Mouse (Mus musculus) limb, embryonic 12.5 days (tissue): Measurements from ENCODE around the gene Nedd9. TPM values are rescaled to one million over a fixed set of nuclear protein-coding genes. Genes with fewer than 3 reads are reported as not detected.

Experiments
- ATAC-seq: fragments of 200-750 bp; cut with Nextera tagmentation; 2 replicates; pipeline ENCODE4 v1.8.0; 2017; ENCODE audit warnings: low read depth, moderate TSS enrichment; ENCODE audit not compliant: insufficient number of reproducible peaks, insufficient read depth, low FRiP score, low TSS enrichment
- H3K27ac ChIP-seq: fragments of 300-500 bp; sonication (generic); 2 replicates; pipeline ENCODE4 v1.5.1; 2016; ENCODE audit warnings: mild to moderate bottlenecking, moderate library complexity
- H3K27me3 ChIP-seq: fragments of 300-500 bp; sonication (generic); 2 replicates; pipeline ENCODE4 v1.6.1; 2016; ENCODE audit warnings: mild to moderate bottlenecking, moderate library complexity
- H3K36me3 ChIP-seq: fragments of 300-500 bp; sonication (generic); 2 replicates; pipeline ENCODE4 v1.6.1; 2016; ENCODE audit warnings: mild to moderate bottlenecking, moderate library complexity
- H3K4me1 ChIP-seq: fragments of 300-500 bp; sonication (generic); replicated peaks from 2 replicates; pipeline ENCODE4 v1.6.1; 2016
- H3K4me2 ChIP-seq: fragments of 300-500 bp; sonication (generic); 2 replicates; pipeline ENCODE4 v1.6.1; 2016; ENCODE audit warnings: mild to moderate bottlenecking, moderate library complexity
- H3K4me3 ChIP-seq: fragments of 300-500 bp; sonication (generic); replicated peaks from 2 replicates; pipeline ENCODE4 v1.5.1; 2016; ENCODE audit warnings: mild to moderate bottlenecking
- H3K9ac ChIP-seq: fragments of 300-500 bp; sonication (generic); replicated peaks from 2 replicates; pipeline ENCODE4 v1.6.1; 2016; ENCODE audit warnings: mild to moderate bottlenecking, moderate library complexity
- H3K9me3 ChIP-seq: fragments of 300-500 bp; sonication (generic); 2 replicates; pipeline ENCODE4 v1.6.1; 2016; ENCODE audit warnings: mild to moderate bottlenecking, moderate library complexity
- WGBS: fragments of 180-500 bp; shearing (Covaris S2); methylation state at CpG from one replicate; pipeline ENCODE4 v1.1.7; 2016; 5-methylcytosine and 5-hydroxymethylcytosine counted together
- polyA plus RNA-seq: library from polyadenylated mRNA; unstranded; fragments of >200 nt; fragmentation: Nextera tagmentation; extraction: Ambion mirVana; gene quantifications from 2 replicates; pipeline ENCODE4 v1.2.1, GENCODE M21; 2016

Gene Nedd9
- polyA plus RNA-seq, 1 experiment from 2014 or later, result 13.8 TPM

GRCm38 (mm10) chr13:41491522-41491921 lies 4.4 kb upstream of the Nedd9 start:
- no peak overlapping the region for H3K9ac ChIP-seq
- H3K4me3 ChIP-seq, result no peak overlapping the region
- no peaks in the 10 kb centered on the region; the same call in 1 of the 2 replicates for H3K27me3 ChIP-seq
- no peaks in the 10 kb centered on the region for H3K9me3 ChIP-seq
- H3K27ac ChIP-seq, result no peak overlapping the region
- peaks cover 5% of the 10 kb centered on the region; the same call in 1 of the 2 replicates for H3K4me1 ChIP-seq
- H3K36me3 ChIP-seq, result no peaks in the 10 kb centered on the region
- no peak overlapping the region for H3K4me2 ChIP-seq
- WGBS, result 77% methylated on average over 7 of the region's 7 CpGs
- no peak for ATAC-seq

GRCm38 (mm10) chr13:41490282-41490681 lies 3.1 kb upstream of the Nedd9 start:
- Histone ChIP-seq H3K9me3 (no peaks in the 10 kb centered on the region), H3K27me3 (no peaks in the 10 kb centered on the region; the same call in 1 of the 2 replicates), H3K9ac (no peak overlapping the region), H3K36me3 (no peaks in the 10 kb centered on the region), H3K4me2 (no peak overlapping the region), H3K27ac (no peak overlapping the region), H3K4me1 (peaks cover 5% of the 10 kb centered on the region; the same call in 1 of the 2 replicates), H3K4me3 (no peak overlapping the region)
- WGBS, result 29% methylated on average over 8 of the region's 8 CpGs
- no peak for ATAC-seq

DNA sequence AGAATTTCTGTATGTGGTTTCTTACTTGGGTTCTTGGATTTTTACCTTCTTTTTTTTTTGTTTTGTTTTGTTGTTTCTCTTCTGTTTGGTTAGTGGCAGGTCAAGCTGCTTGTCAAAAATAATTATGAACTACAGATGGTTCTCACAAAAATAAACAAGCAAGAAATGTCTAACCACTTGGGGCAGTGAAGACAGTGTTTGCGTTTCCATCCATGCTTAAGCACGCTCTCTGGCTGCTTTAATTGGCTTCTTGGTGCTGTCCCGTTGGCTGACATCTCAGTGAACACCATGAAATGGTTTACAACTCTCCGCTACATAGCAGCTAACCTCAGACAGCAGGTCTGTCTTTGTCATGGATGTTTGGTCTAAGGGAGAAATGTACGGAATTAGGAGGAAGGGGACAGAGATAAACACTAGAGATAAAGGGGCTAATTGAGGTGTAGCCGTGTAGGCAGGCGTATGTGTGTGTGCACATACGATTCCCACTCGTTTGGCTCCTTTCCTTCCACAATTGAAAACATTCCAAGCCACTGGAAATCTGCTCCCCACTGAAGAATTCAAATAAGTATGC lies 2.6 kb upstream of the Nedd9 start:
- Histone ChIP-seq H3K36me3 (no peaks in the 10 kb centered on the region), H3K27me3 (no peaks in the 10 kb centered on the region; the same call in 1 of the 2 replicates), H3K9ac (no peak overlapping the region), H3K4me3 (no peak overlapping the region), H3K27ac (no peak overlapping the region), H3K4me1 (peaks cover 5% of the 10 kb centered on the region; the same call in 1 of the 2 replicates), H3K9me3 (no peaks in the 10 kb centered on the region), H3K4me2 (no peak overlapping the region)
- WGBS, result 32% methylated on average over 9 of the region's 9 CpGs
- ATAC-seq, result no peak

DNA sequence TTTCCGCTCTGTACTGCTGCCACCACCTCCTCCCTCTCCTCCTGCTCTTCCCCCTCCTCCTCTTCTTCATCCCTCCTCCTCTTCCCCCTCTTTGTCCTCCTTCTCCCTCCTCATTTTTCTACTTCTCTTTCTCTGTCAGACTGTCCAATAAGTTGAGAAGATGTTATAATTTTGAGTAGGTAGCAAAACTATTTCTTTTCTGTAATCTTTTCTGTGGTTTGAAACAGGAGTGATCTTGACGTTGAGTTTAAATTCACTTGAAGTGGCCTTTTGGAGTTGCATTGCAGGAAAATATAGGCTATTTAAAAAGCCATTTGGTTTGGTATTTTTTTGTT lies 214 bp upstream of the Nedd9 start:
- peaks cover 5% of the 10 kb centered on the region; the same call in 1 of the 2 replicates for H3K4me1 ChIP-seq
- no peak overlapping the region for H3K9ac ChIP-seq
- 89% methylated on average over 2 of the region's 2 CpGs for WGBS
- no peaks in the 10 kb centered on the region for H3K9me3 ChIP-seq
- ATAC-seq, result no peak
- no peaks in the 10 kb centered on the region for H3K36me3 ChIP-seq
- H3K4me3 ChIP-seq, result no peak overlapping the region
- H3K27ac ChIP-seq, result no peak overlapping the region
- no peak overlapping the region for H3K4me2 ChIP-seq
- H3K27me3 ChIP-seq, result no peaks in the 10 kb centered on the region; the same call in 1 of the 2 replicates

DNA sequence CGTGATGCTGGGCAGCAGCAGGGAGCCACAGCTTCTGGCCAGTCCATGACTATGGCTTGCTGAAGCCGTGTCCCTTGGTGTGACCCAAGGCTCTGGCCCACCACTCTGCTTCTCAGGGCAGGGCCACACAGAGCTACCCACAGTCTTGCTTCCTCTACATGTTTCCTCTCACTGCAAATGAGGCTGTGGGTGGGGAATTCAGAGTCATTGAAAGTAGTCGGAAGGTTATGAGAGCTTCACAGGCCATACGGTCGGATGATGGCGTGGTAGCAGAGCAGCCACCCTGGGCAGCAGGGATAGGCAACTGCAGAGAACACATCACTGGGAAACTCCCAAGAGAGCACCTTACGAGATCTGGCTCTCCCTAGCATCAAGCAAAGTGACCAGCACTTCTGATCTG lies 3.2 kb downstream of the Nedd9 start:
- H3K36me3 ChIP-seq, result no peaks in the 10 kb centered on the region
- WGBS, result 92% methylated on average over 7 of the region's 7 CpGs
- no peak for ATAC-seq
- no peak overlapping the region for H3K4me2 ChIP-seq
- no peaks in the 10 kb centered on the region for H3K27me3 ChIP-seq
- H3K4me3 ChIP-seq, result no peak overlapping the region
- H3K9me3 ChIP-seq, result no peaks in the 10 kb centered on the region
- H3K4me1 ChIP-seq, result peaks cover 3% of the 10 kb centered on the region
- no peak overlapping the region for H3K9ac ChIP-seq
- no peak overlapping the region for H3K27ac ChIP-seq

DNA sequence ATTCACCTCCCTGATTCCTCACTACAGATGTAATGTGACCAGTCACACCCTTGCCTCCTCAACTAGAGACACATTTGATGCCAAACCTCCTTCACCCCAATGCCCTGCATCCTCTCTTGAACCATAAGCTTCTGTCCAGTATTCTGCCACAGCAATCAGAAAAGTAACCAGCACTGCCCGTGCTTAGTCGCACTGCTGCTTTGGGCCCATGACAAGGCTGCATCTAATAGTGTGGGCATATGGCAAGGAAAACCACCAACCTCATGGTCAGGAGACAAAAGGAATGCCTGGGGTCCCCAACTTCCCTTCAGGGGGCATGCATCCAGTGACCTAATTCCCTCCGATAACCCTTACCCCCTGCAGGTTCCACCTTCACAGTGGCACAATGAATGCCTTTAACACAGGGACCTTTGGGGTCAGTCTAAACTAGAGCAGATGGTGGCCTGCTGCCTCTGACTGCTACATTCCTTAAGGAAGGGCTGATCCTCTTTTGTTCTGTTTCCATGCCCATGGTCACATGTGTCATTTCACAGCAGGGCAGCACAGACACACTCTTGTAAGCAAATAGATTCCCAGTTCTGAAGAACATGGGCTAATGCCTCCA lies 4.7 kb downstream of the Nedd9 start:
- H3K9me3 ChIP-seq, result no peaks in the 10 kb centered on the region
- peaks cover 5% of the 10 kb centered on the region for H3K4me1 ChIP-seq
- no peak overlapping the region for H3K27ac ChIP-seq
- H3K9ac ChIP-seq, result no peak overlapping the region
- H3K4me3 ChIP-seq, result no peak overlapping the region
- no peaks in the 10 kb centered on the region for H3K27me3 ChIP-seq
- no peak for ATAC-seq
- WGBS, result 66% methylated on average over 3 of the region's 3 CpGs
- no peaks in the 10 kb centered on the region for H3K36me3 ChIP-seq
- H3K4me2 ChIP-seq, result no peak overlapping the region

DNA sequence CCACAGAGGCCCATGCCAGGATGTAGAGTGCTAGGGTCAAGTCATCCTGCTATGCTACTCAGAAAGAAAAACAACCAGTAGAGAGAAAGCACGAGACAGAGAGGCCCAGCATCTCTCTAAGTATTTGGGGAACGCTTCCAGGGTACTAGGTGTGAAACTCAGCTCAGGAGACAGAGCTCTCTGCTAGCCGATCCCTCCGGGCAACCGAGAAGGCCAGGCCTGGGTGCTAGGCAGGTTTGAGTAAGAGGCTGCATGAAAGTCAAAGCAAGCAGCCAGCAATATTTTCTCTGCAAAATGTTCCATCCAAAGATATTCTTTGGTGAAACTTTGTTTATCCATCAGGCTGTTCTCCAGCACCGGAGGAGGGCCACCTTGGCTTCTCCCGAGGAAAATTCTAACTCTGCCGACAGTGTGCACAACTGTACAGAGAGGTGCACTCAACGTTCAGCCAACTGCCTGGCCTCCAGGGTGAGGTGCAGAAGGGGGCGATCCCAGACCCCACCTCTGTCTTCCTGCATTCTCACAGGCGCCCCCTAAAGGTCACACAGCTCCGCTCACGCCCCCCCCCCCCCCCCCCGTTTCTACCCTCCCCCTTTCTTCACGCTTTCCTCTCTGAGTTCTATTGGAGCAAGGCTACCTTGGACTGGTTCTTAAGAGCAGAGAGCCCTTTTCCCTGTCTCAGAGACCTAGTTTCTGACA lies 7.3 kb downstream of the Nedd9 start:
- WGBS, result 71% methylated on average over 14 of the region's 15 CpGs
- no peak for ATAC-seq
- Histone ChIP-seq H3K4me3 (no peak overlapping the region), H3K4me1 (peaks cover 5% of the 10 kb centered on the region), H3K27ac (no peak overlapping the region), H3K9ac (no peak overlapping the region), H3K4me2 (no peak overlapping the region), H3K27me3 (no peaks in the 10 kb centered on the region), H3K36me3 (no peaks in the 10 kb centered on the region), H3K9me3 (no peaks in the 10 kb centered on the region)

DNA sequence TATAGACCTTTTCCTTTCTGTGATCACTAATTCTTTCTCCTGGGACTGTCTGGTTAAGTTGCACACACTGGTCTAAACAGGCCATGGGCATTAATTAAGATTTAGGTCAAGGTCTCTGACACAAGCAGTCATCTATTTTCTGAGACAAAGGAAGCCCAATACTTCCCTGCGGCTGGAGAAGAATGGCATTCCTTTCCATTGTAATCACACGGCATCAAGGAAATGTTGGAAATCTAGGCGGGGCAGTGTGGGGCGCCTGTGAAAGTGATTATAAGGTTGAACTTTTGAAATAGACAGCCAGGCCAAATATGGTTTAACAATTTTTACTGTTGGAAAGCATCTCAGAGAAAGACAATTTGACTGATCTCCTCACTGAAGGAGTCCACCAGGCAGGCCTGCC lies 10.9 kb downstream of the Nedd9 start:
- Histone ChIP-seq H3K4me1 (peaks cover 5% of the 10 kb centered on the region), H3K9ac (no peak overlapping the region), H3K9me3 (no peaks in the 10 kb centered on the region), H3K27me3 (no peaks in the 10 kb centered on the region), H3K4me3 (no peak overlapping the region), H3K4me2 (no peak overlapping the region), H3K27ac (no peak overlapping the region), H3K36me3 (no peaks in the 10 kb centered on the region)
- WGBS, result 76% methylated on average over 4 of the region's 4 CpGs
- no peak for ATAC-seq

DNA sequence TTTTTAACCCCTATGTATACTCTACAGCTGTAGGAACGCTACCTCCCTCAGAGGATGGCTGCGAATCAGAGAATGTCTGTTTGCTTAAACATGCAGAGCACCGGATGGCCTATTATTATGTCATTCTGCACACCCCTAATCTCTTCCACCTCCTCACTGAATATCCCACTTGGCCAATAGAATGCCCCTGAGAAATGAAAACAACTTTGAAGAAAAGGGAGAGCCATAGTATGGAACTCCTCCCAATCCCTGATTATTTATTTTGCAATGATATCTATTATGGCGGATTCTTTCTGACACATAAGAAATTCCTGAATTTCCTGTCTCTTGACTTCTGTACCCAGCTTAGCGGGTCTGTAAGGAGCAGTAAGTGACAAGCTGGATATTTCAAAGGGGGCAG lies 12.8 kb downstream of the Nedd9 start:
- ATAC-seq, result no peak
- Histone ChIP-seq H3K27ac (no peak overlapping the region), H3K36me3 (no peaks in the 10 kb centered on the region), H3K4me2 (no peak overlapping the region), H3K4me1 (peaks cover 2% of the 10 kb centered on the region), H3K27me3 (no peaks in the 10 kb centered on the region), H3K4me3 (no peak overlapping the region), H3K9me3 (no peaks in the 10 kb centered on the region), H3K9ac (no peak overlapping the region)
- WGBS, result 86% methylated on average over 5 of the region's 5 CpGs

- no peak overlapping the region for H3K4me2 ChIP-seq
- H3K27ac ChIP-seq, result no peak overlapping the region
- WGBS, result 88% methylated on average over 4 of the region's 4 CpGs
- no peak overlapping the region for H3K9ac ChIP-seq
- peaks cover 2% of the 10 kb centered on the region for H3K4me1 ChIP-seq
- H3K4me3 ChIP-seq, result no peak overlapping the region
- no peak for ATAC-seq
- H3K36me3 ChIP-seq, result no peaks in the 10 kb centered on the region
- no peaks in the 10 kb centered on the region for H3K27me3 ChIP-seq
- H3K9me3 ChIP-seq, result no peaks in the 10 kb centered on the region
Measured at GRCm38 (mm10) chr13:41473504-41473903, 13.7 kb downstream of the Nedd9 start.

DNA sequence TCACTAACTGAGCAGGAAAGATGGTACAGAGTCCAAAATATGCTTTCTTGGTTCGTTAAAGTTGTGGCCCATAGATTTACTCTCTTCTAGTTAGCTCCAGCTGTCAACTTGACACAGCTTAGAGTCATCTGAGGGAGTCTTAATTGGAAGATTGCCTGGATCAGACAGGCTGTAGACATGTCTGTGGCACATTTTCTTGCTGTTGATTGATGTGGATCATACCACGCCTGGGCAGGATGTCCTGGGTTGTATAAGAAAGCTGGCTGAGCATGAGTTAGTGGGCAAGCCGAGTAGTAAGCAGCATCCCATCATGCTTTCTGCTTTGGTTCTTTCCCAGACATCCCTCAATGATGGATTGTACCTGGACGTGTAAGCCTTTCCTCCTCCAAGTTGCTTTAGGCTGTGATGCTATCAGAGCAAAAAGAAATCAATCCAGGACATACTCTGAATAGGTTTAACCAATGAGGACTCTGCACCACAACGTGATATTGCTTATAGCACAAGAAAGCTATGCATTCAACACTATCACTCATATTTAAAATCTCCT lies 14.2 kb downstream of the Nedd9 start:
- Histone ChIP-seq H3K27me3 (no peaks in the 10 kb centered on the region), H3K9ac (no peak overlapping the region), H3K4me3 (no peak overlapping the region), H3K27ac (no peak overlapping the region), H3K4me1 (no peaks in the 10 kb centered on the region), H3K4me2 (no peak overlapping the region), H3K9me3 (no peaks in the 10 kb centered on the region), H3K36me3 (no peaks in the 10 kb centered on the region)
- ATAC-seq, result no peak
- 71% methylated on average over 5 of the region's 5 CpGs for WGBS
